Mouse (Mus musculus): ENCODE measurements around the gene Armc5. TPM values are rescaled to one million over a fixed set of nuclear protein-coding genes. Genes with fewer than 3 reads are reported as not detected.

Gene Armc5
- polyA plus RNA-seq, 1 experiment from 2014 or later, result 15.8 TPM

GRCm38 (mm10) chr7:128267813-128268212 lies 30.7 kb downstream of the Armc5 start:
- WGBS, result 87% methylated on average over 7 of the region's 7 CpGs
- no peak for DNase-seq (ENCODE audit: low spot score)

GRCm38 (mm10) chr7:128270431-128270850 lies 33.3 kb downstream of the Armc5 start:
- peak; percentile 98 for ATAC-seq (replicated peaks; ENCODE audit: low FRiP score)
- Histone ChIP-seq H3K4me1 (replicated peaks; ENCODE audit: control insufficient read depth, insufficient read depth, low read length) (peaks cover 11% of the 10 kb centered on the region), H3K4me2 (peak overlapping the region; percentile 38), H3K27ac (ENCODE audit: low read depth, low read length) (peak overlapping the region; percentile 79), H3K9me3 (ENCODE audit: control insufficient read depth, low read length) (no peaks in the 10 kb centered on the region), H3K9ac (ENCODE audit: low read depth, low read length) (peak overlapping the region; percentile 51), H3K4me3 (ENCODE audit: low read depth, low read length) (0 out of 2 replicates have a peak overlapping the region, but pooled peaks have one; percentile 6), H3K36me3 (ENCODE audit: control insufficient read depth, insufficient read depth, low read length) (peaks cover 32% of the 10 kb centered on the region), H3K27me3 (replicated peaks; ENCODE audit: control insufficient read depth, insufficient read depth, low read length) (peaks cover 2% of the 10 kb centered on the region; the same call in 1 of the 2 replicates)
- peak; percentile 81 for DNase-seq (ENCODE audit: low spot score)
- WGBS, result 35% methylated on average over 13 of the region's 13 CpGs

More at GRCm38 (mm10) chr7:128267813-128268212, 30.7 kb downstream of the Armc5 start:
- peaks cover 11% of the 10 kb centered on the region for H3K4me1 ChIP-seq (replicated peaks; ENCODE audit: control insufficient read depth, insufficient read depth, low read length)
- H3K4me3 ChIP-seq (ENCODE audit: low read depth, low read length), result no peak overlapping the region
- no peak for ATAC-seq (replicated peaks; ENCODE audit: low FRiP score)
- H3K27me3 ChIP-seq (replicated peaks; ENCODE audit: control insufficient read depth, insufficient read depth, low read length), result peaks cover 5% of the 10 kb centered on the region; the same call in 1 of the 2 replicates
- H3K27ac ChIP-seq (ENCODE audit: low read depth, low read length), result no peak overlapping the region
- no peak overlapping the region for H3K9ac ChIP-seq (ENCODE audit: low read depth, low read length)
- H3K4me2 ChIP-seq, result no peak overlapping the region
- H3K36me3 ChIP-seq (ENCODE audit: control insufficient read depth, insufficient read depth, low read length), result peaks cover 13% of the 10 kb centered on the region; the same call in 1 of the 2 replicates
- H3K9me3 ChIP-seq (ENCODE audit: control insufficient read depth, low read length), result no peaks in the 10 kb centered on the region

GRCm38 (mm10) chr7:128271496-128271895 lies 34.4 kb downstream of the Armc5 start:
- peak overlapping the region; percentile 32 for H3K4me2 ChIP-seq
- peaks cover 40% of the 10 kb centered on the region for H3K36me3 ChIP-seq (ENCODE audit: control insufficient read depth, insufficient read depth, low read length)
- WGBS, result 95% methylated on average over 9 of the region's 9 CpGs
- H3K4me3 ChIP-seq (ENCODE audit: low read depth, low read length), result no peak overlapping the region
- no peaks in the 10 kb centered on the region for H3K27me3 ChIP-seq (replicated peaks; ENCODE audit: control insufficient read depth, insufficient read depth, low read length)
- H3K4me1 ChIP-seq (replicated peaks; ENCODE audit: control insufficient read depth, insufficient read depth, low read length), result peaks cover 11% of the 10 kb centered on the region
- H3K9ac ChIP-seq (ENCODE audit: low read depth, low read length), result no peak overlapping the region
- DNase-seq (ENCODE audit: low spot score) (no peak), ATAC-seq (replicated peaks; ENCODE audit: low FRiP score) (no peak)
- H3K27ac ChIP-seq (ENCODE audit: low read depth, low read length), result no peak overlapping the region
- H3K9me3 ChIP-seq (ENCODE audit: control insufficient read depth, low read length), result no peaks in the 10 kb centered on the region

GRCm38 (mm10) chr7:128276051-128276450 lies 38.9 kb downstream of the Armc5 start:
- Histone ChIP-seq H3K27ac (ENCODE audit: low read depth, low read length) (no peak overlapping the region), H3K4me3 (ENCODE audit: low read depth, low read length) (no peak overlapping the region), H3K9me3 (ENCODE audit: control insufficient read depth, low read length) (no peaks in the 10 kb centered on the region), H3K9ac (ENCODE audit: low read depth, low read length) (no peak overlapping the region), H3K36me3 (ENCODE audit: control insufficient read depth, insufficient read depth, low read length) (peaks cover 52% of the 10 kb centered on the region), H3K27me3 (replicated peaks; ENCODE audit: control insufficient read depth, insufficient read depth, low read length) (no peaks in the 10 kb centered on the region), H3K4me2 (no peak overlapping the region), H3K4me1 (replicated peaks; ENCODE audit: control insufficient read depth, insufficient read depth, low read length) (peaks cover under 1% of the 10 kb centered on the region)
- ATAC-seq (replicated peaks; ENCODE audit: low FRiP score), result no peak
- 93% methylated on average over 6 of the region's 6 CpGs for WGBS
- DNase-seq (ENCODE audit: low spot score), result no peak

GRCm38 (mm10) chr7:128279750-128280149 lies 42.6 kb downstream of the Armc5 start:
- Histone ChIP-seq H3K4me1 (replicated peaks; ENCODE audit: control insufficient read depth, insufficient read depth, low read length) (no peaks in the 10 kb centered on the region; the same call in 1 of the 2 replicates), H3K27ac (ENCODE audit: low read depth, low read length) (no peak overlapping the region), H3K27me3 (replicated peaks; ENCODE audit: control insufficient read depth, insufficient read depth, low read length) (no peaks in the 10 kb centered on the region), H3K9me3 (ENCODE audit: control insufficient read depth, low read length) (no peaks in the 10 kb centered on the region), H3K9ac (ENCODE audit: low read depth, low read length) (no peak overlapping the region), H3K36me3 (ENCODE audit: control insufficient read depth, insufficient read depth, low read length) (peaks cover 33% of the 10 kb centered on the region), H3K4me3 (ENCODE audit: low read depth, low read length) (no peak overlapping the region), H3K4me2 (no peak overlapping the region)
- DNase-seq (ENCODE audit: low spot score) (no peak), ATAC-seq (replicated peaks; ENCODE audit: low FRiP score) (no peak)
- 92% methylated on average over 4 of the region's 4 CpGs for WGBS

GRCm38 (mm10) chr7:128281765-128282164 lies 44.6 kb downstream of the Armc5 start:
- ATAC-seq (replicated peaks; ENCODE audit: low FRiP score), result no peak
- Histone ChIP-seq H3K4me2 (no peak overlapping the region), H3K9me3 (ENCODE audit: control insufficient read depth, low read length) (no peaks in the 10 kb centered on the region), H3K36me3 (ENCODE audit: control insufficient read depth, insufficient read depth, low read length) (peaks cover 21% of the 10 kb centered on the region), H3K4me3 (ENCODE audit: low read depth, low read length) (no peak overlapping the region), H3K27ac (ENCODE audit: low read depth, low read length) (no peak overlapping the region), H3K4me1 (replicated peaks; ENCODE audit: control insufficient read depth, insufficient read depth, low read length) (no peaks in the 10 kb centered on the region; the same call in 1 of the 2 replicates), H3K27me3 (replicated peaks; ENCODE audit: control insufficient read depth, insufficient read depth, low read length) (no peaks in the 10 kb centered on the region), H3K9ac (ENCODE audit: low read depth, low read length) (no peak overlapping the region)
- DNase-seq (ENCODE audit: low spot score), result no peak
- 79% methylated on average over 11 of the region's 11 CpGs for WGBS

GRCm38 (mm10) chr7:128282532-128283244 lies 45.5 kb downstream of the Armc5 start:
- no peak overlapping the region for H3K4me2 ChIP-seq
- no peaks in the 10 kb centered on the region for H3K9me3 ChIP-seq (ENCODE audit: control insufficient read depth, low read length)
- WGBS, result 49% methylated on average over 7 of the region's 7 CpGs
- no peaks in the 10 kb centered on the region for H3K27me3 ChIP-seq (replicated peaks; ENCODE audit: control insufficient read depth, insufficient read depth, low read length)
- no peak overlapping the region for H3K27ac ChIP-seq (ENCODE audit: low read depth, low read length)
- ATAC-seq (replicated peaks; ENCODE audit: low FRiP score) (no peak), DNase-seq (ENCODE audit: low spot score) (no peak)
- peaks cover under 1% of the 10 kb centered on the region for H3K4me1 ChIP-seq (replicated peaks; ENCODE audit: control insufficient read depth, insufficient read depth, low read length)
- no peak overlapping the region for H3K4me3 ChIP-seq (ENCODE audit: low read depth, low read length)
- H3K9ac ChIP-seq (ENCODE audit: low read depth, low read length), result no peak overlapping the region
- peaks cover 25% of the 10 kb centered on the region for H3K36me3 ChIP-seq (ENCODE audit: control insufficient read depth, insufficient read depth, low read length)

GRCm38 (mm10) chr7:128284047-128284446 lies 46.9 kb downstream of the Armc5 start:
- peaks cover 24% of the 10 kb centered on the region for H3K36me3 ChIP-seq (ENCODE audit: control insufficient read depth, insufficient read depth, low read length)
- H3K9ac ChIP-seq (ENCODE audit: low read depth, low read length), result 0 out of 2 replicates have a peak overlapping the region, but pooled peaks have one; percentile 32

GRCm38 (mm10) chr7:128285060-128285459 lies 47.9 kb downstream of the Armc5 start:
- DNase-seq (ENCODE audit: low spot score) (no peak), ATAC-seq (replicated peaks; ENCODE audit: low FRiP score) (no peak)
- peaks cover 19% of the 10 kb centered on the region for H3K36me3 ChIP-seq (ENCODE audit: control insufficient read depth, insufficient read depth, low read length)
- no peak overlapping the region for H3K4me3 ChIP-seq (ENCODE audit: low read depth, low read length)
- no peaks in the 10 kb centered on the region for H3K9me3 ChIP-seq (ENCODE audit: control insufficient read depth, low read length)
- no peak overlapping the region for H3K4me2 ChIP-seq
- H3K27ac ChIP-seq (ENCODE audit: low read depth, low read length), result no peak overlapping the region
- H3K9ac ChIP-seq (ENCODE audit: low read depth, low read length), result no peak overlapping the region
- 89% methylated on average over 8 of the region's 8 CpGs for WGBS
- H3K27me3 ChIP-seq (replicated peaks; ENCODE audit: control insufficient read depth, insufficient read depth, low read length), result no peaks in the 10 kb centered on the region
- H3K4me1 ChIP-seq (replicated peaks; ENCODE audit: control insufficient read depth, insufficient read depth, low read length), result peaks cover 19% of the 10 kb centered on the region

More at GRCm38 (mm10) chr7:128284047-128284446, 46.9 kb downstream of the Armc5 start:
- Histone ChIP-seq H3K27ac (ENCODE audit: low read depth, low read length) (no peak overlapping the region), H3K4me2 (no peak overlapping the region), H3K4me3 (ENCODE audit: low read depth, low read length) (no peak overlapping the region), H3K9me3 (ENCODE audit: control insufficient read depth, low read length) (no peaks in the 10 kb centered on the region), H3K4me1 (replicated peaks; ENCODE audit: control insufficient read depth, insufficient read depth, low read length) (peaks cover 14% of the 10 kb centered on the region), H3K27me3 (replicated peaks; ENCODE audit: control insufficient read depth, insufficient read depth, low read length) (no peaks in the 10 kb centered on the region)
- no peak for ATAC-seq (replicated peaks; ENCODE audit: low FRiP score)
- DNase-seq (ENCODE audit: low spot score), result no peak
- 67% methylated on average over 5 of the region's 5 CpGs for WGBS

All from liver, embryonic 11.5 days (tissue).